Mouse (Mus musculus): ENCODE measurements around the gene Slc25a28.

GRCm38 (mm10) chr19:43626160-43626559, 48.5 kb downstream of the Slc25a28 start:
- TF ChIP-seq CTCF (IDR thresholded peaks at IDR 0.05) = no peak
- no peak for TF ChIP-seq EP300 (IDR thresholded peaks at IDR 0.05)
